Mouse (Mus musculus): ENCODE measurements around the gene 5830473C10Rik.
"Not testable (repeated sequence)": the region's sequence is repeated elsewhere in the genome, so short reads cannot be mapped to it uniquely, and the experiment has no call there.

The 5830473C10Rik gene

GRCm38 (mm10) chr5:90596155-90596554 lies 35.2 kb downstream of the 5830473C10Rik start:
- DNase-seq: no peak

DNA sequence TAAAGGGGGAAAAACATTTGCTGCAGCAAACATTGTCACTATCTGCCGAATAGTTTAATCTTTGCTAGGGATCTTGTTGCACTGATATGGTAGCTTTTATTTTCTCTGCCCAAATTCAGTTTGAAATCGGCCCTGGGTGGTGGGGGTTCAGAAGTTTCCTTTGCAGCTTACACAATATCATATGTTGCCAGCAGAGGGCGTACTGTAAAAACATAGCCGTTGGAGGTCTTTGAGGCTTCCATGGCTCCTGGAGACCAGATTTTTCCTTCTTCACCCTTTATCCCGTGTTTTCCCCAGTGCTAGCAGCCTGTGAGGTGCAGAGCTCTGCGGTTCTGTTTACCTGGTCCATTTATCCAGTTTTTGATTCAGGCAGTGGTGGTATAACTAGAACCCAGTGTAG lies 40.6 kb downstream of the 5830473C10Rik start:
- DNase-seq: peak; percentile 16

- DNase-seq: no peak
Observed at GRCm38 (mm10) chr5:90603407-90603923, 42.6 kb downstream of the 5830473C10Rik start.

GRCm38 (mm10) chr5:90608906-90609305 lies 48.0 kb downstream of the 5830473C10Rik start:
- peak; percentile 13 for DNase-seq

DNA sequence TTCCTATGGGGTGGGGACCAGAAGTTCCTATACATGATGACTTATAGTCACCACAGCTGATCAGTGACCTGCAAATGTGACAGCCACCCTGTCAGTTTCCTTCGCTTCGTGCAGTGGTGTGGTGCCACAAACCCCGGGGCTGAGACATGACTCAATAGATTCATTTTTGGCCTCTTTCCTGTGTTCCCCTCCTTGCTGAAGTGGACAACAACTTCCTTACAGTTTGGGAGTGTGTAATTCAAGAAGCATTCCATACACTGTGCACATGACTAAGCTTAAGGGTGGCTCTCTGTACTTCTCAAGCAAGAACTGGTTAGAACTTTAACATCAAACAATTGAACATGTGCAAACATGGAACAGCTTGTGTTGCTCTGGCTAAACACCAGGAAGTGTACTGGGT lies 50.5 kb downstream of the 5830473C10Rik start:
- no peak for DNase-seq

DNA sequence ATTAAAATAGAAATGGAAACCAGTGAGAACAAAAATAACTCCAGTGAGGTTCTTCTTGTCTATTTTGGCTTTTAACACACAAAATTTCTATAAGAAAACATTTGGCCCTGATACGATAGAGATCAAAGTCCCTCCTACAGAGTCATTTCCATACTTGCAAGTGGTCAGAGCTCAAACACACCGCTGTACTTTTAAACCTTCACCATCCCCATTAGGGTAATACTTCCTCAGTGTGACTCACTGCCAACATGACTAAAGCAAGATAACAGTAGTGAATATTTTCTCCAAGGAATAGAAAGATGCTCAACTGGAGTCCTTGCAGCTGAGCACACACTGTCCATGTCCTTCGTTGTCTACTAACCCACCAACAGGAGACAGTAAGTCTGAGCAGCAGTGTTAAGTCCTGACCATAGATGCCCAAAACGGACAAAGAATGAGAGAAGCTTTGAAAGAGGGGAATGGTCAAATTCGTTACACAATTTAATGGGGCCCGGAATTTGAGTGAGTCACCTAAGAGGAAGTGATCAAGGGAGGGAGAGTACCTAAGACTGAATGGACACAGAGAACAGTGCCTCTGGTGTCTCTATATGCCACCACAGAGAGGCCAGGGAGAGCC lies 51.2 kb downstream of the 5830473C10Rik start:
- no peak for DNase-seq

DNA sequence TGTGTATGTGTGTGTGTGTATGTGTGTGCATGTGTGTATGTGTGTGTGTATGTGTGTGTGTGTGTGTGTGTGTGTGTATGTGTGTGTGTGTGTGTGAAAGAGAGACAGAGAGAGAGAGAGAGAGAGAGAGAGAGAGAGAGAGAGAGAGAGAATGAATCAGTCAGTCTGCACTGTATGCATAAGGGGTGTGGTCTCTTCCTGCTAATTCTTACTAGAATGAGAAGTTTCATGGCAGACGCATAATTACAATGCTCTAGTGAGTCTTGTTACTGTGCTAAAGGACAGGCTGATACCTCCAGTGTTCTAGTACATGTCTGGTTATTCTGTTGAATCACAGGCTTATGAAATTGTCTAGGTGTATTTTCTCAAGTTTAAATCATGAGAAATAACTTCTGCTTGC lies 51.8 kb downstream of the 5830473C10Rik start:
- not testable (repeated sequence) for DNase-seq

DNA sequence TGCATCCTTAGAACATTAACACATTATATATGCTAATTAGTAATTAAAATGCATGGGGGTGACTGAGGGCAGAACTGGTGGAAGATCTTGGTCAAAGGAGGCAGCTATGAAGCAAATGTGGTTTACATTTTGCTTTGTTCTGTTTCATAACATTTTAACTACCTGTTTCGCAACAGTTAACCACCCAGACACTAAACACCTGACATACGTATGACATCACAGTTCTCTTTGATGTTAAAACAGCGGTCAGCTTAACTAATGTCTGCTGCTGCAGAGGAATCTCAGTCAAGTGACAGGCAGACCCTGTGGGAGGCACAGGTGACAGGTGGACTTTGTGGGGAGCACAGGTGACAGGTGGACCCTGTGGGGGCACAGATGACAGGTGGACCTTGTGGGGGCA lies 57.0 kb downstream of the 5830473C10Rik start:
- no peak for DNase-seq

DNA sequence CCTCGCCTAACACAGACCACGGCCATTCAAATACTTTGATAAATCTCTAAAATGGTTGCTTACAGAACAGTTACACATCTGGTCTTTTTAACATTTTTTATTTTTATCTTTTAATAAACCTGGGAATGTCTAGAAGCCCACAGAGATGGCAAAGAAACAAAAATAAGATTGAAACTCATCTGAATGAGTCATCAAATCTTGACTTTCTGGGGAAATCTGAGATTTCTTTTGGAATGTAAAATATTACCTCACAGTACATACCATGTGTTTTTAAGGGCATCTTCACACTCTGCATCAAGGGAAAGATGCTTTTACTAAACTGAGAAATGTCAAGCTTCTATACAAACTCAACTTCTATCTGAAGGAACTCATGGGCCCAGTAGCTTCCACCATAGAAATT lies 60.4 kb downstream of the 5830473C10Rik start:
- no peak for DNase-seq

DNA sequence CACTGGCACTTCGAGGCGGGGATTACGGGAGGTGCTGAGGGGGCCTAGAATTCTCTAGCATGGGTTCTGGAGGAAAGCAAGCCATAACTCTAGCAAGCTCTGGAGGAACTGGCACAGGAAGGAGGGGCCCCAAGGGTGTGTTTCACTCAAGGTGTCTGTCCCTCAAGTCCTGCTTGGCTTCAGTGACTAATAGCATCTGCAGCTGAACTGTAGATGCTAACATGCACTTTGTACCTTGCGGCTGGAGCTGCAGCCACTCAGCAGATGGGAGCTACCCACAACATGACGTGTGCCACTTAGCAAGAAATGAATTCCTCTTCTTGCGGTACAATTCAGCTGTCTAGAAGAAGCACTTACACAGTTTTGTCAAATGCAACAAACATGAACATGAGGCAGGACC lies 60.8 kb downstream of the 5830473C10Rik start:
- DNase-seq: no peak

DNA sequence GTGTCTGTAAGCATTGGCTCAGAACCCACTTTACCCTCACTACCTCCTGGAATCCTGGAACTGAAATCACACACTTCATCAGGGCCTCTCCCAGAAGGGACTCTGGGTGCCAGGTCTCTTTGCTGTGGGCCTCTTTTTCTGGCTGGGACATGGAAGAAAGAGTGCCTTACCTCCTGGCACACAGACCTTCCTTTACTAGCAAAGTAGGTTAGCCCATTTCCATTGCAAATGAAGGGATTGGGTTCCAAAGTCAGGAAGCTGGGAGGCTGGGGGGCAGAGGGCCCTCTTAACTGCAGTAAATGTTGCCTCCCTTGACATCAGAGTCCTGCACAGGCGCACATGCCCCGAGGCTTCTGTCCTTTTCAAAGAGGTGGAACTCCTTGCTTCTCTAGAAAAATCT lies 62.3 kb downstream of the 5830473C10Rik start:
- DNase-seq: no peak

- DNase-seq: no peak
Observed at GRCm38 (mm10) chr5:90624708-90625425, 64.0 kb downstream of the 5830473C10Rik start.

GRCm38 (mm10) chr5:90627423-90627822 lies 66.5 kb downstream of the 5830473C10Rik start:
- no peak for DNase-seq

GRCm38 (mm10) chr5:90628011-90628410 lies 67.1 kb downstream of the 5830473C10Rik start:
- no peak for DNase-seq

DNA sequence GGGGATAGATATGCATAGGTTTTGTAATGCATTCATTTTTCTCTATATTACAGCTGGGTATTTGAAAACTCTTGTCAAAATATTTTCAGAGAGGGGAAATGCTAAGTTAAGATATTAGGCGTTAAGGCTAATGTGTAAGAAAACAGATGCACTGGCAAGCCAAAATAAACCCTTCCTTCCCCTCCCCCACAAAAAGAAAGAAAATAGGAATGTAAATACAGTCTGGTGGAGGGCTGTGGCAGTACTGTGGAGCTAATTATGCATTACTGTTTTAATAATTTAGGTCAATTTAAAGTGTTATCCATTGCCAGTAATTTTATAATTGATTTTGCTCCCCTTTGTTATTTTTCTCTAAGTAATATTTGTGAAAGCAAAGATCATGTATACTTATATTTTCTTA lies 67.6 kb downstream of the 5830473C10Rik start:
- DNase-seq: no peak

GRCm38 (mm10) chr5:90634885-90635284 lies 74.0 kb downstream of the 5830473C10Rik start:
- DNase-seq: no peak

- DNase-seq: peak; percentile 69
Observed at GRCm38 (mm10) chr5:90640286-90641217, 79.6 kb downstream of the 5830473C10Rik start, which contains the start of gene Rassf6. Gene Rassf6 (minus strand): TSS chr5:90640657.

GRCm38 (mm10) chr5:90641218-90641610 lies 80.3 kb downstream of the 5830473C10Rik start:
- DNase-seq: no peak

DNA sequence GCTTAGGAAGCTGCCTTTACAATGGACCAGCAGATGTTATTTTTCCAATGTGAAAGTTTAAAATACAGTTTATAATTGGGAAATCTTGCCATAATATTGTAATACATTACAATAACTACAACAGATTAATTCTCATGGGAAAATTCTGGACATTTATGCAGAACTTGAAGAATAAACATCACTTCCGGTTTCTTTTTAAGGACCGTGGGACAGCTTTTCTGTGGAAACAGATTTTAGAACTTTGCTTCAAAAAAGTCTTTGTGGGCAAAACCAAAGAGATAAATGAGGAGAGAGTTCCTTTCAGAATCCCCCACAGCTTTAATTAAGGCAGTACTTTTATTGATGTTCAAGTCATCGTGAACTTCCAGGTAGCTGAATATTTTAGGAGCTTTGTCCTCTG lies 84.7 kb downstream of the 5830473C10Rik start:
- DNase-seq: no peak

GRCm38 (mm10) chr5:90646398-90646797 lies 85.5 kb downstream of the 5830473C10Rik start:
- DNase-seq: no peak

Data from liver (tissue).